In genomic region chr1:170492527-170492926, GRCm38 (mm10) we compare ENCODE assay signal across 22 mouse cellular contexts.
DNase-seq lines count a peak whose midpoint lies in the region; ATAC-seq and TF ChIP-seq lines count a peak whose summit lies in the region.
"Had no signal": no experiment of that assay in that cellular context is flagged by ENCODE, and none has a peak within 500 bp of the region (broad histone marks: within the 10 kb centered on the region; RNA-seq: fewer than 3 reads in every experiment).

No protein-coding gene starts in this region.

- 30% methylated on average over 2 of the region's 2 CpGs for WGBS in forebrain, embryonic 14.5 days
- WGBS in forebrain, embryonic 11.5 days = 67% methylated on average over 2 of the region's 2 CpGs
- WGBS in forebrain, postnatal 0 days = 35% methylated on average over 2 of the region's 2 CpGs
- WGBS in forebrain, embryonic 10.5 days = 88% methylated on average over 2 of the region's 2 CpGs
- WGBS in midbrain, embryonic 13.5 days = 58% methylated on average over 2 of the region's 2 CpGs
- WGBS in midbrain, embryonic 11.5 days = 91% methylated on average over 2 of the region's 2 CpGs
- WGBS in midbrain, postnatal 0 days = 54% methylated on average over 2 of the region's 2 CpGs

- no peak overlapping the region for H3K4me2 ChIP-seq in forebrain, embryonic 14.5 days (ENCODE audit: low read length)
- no peak overlapping the region for H3K4me2 ChIP-seq in forebrain, embryonic 11.5 days (ENCODE audit: low read depth, low read length, severe bottlenecking)
- no peak overlapping the region for H3K4me2 ChIP-seq in forebrain, postnatal 0 days (ENCODE audit: low read depth)
- H3K4me2 ChIP-seq in midbrain, embryonic 13.5 days (replicated peaks) = no peak overlapping the region
- no peak overlapping the region for H3K4me2 ChIP-seq in midbrain, embryonic 11.5 days
- H3K4me2 ChIP-seq in midbrain, postnatal 0 days (ENCODE audit: low read depth, low read length, poor library complexity, severe bottlenecking) = no peak overlapping the region
- H3K4me2 ChIP-seq: heart, embryonic 11.5 days; hindbrain, embryonic 12.5 days had no signal

- TF ChIP-seq CTCF in forebrain, postnatal 0 days (IDR thresholded peaks at IDR 0.05; ENCODE audit: low read depth) = no peak
- no peak for TF ChIP-seq CTCF in midbrain, postnatal 0 days (IDR thresholded peaks at IDR 0.05)

- H3K27ac ChIP-seq in forebrain, embryonic 14.5 days (ENCODE audit: low read depth, low read length) = 0 out of 2 replicates have a peak overlapping the region, but pooled peaks have one; percentile 4
- H3K27ac ChIP-seq in forebrain, embryonic 11.5 days (ENCODE audit: low read depth, low read length) = no peak overlapping the region
- no peak overlapping the region for H3K27ac ChIP-seq in forebrain, postnatal 0 days (ENCODE audit: low read depth, low read length)
- no peak overlapping the region for H3K27ac ChIP-seq in forebrain, embryonic 10.5 days
- 0 out of 2 replicates have a peak overlapping the region, but pooled peaks have one; percentile 14 for H3K27ac ChIP-seq in midbrain, embryonic 13.5 days
- H3K27ac ChIP-seq in midbrain, embryonic 11.5 days (ENCODE audit: low read depth, low read length) = no peak overlapping the region
- H3K27ac ChIP-seq in midbrain, postnatal 0 days (ENCODE audit: low read depth, low read length) = no peak overlapping the region
- H3K27ac ChIP-seq: gastrocnemius, adult 2 months; hindbrain, postnatal 0 days had no signal

- no peak for ATAC-seq in forebrain, embryonic 14.5 days
- ATAC-seq in forebrain, embryonic 11.5 days (replicated peaks; ENCODE audit: low FRiP score) = no peak
- peak; percentile 60; the same call in 1 of the 2 replicates for ATAC-seq in forebrain, postnatal 0 days
- peak; percentile 65 for ATAC-seq in midbrain, embryonic 13.5 days
- ATAC-seq in midbrain, embryonic 11.5 days (ENCODE audit: low FRiP score) = no peak
- 0 out of 2 replicates have a peak, but pooled peaks have one; percentile 20 for ATAC-seq in midbrain, postnatal 0 days (ENCODE audit: low FRiP score)
- ATAC-seq: activated CD4-positive, CD25-positive, alpha-beta regulatory T cell, adult 4 months; hindbrain, postnatal 0 days; inflammation-experienced regulatory T-cells, adult 6 months; intestine, embryonic 16.5 days had no signal

- H3K36me3 ChIP-seq in forebrain, embryonic 14.5 days (ENCODE audit: control insufficient read depth, insufficient read depth, low read length) = no peaks in the 10 kb centered on the region
- no peaks in the 10 kb centered on the region for H3K36me3 ChIP-seq in forebrain, embryonic 11.5 days (ENCODE audit: control insufficient read depth, insufficient read depth, low read length)
- H3K36me3 ChIP-seq in forebrain, postnatal 0 days (ENCODE audit: insufficient read depth) = no peaks in the 10 kb centered on the region
- H3K36me3 ChIP-seq in forebrain, embryonic 10.5 days (replicated peaks) = no peaks in the 10 kb centered on the region
- no peaks in the 10 kb centered on the region for H3K36me3 ChIP-seq in midbrain, embryonic 13.5 days
- no peaks in the 10 kb centered on the region for H3K36me3 ChIP-seq in midbrain, embryonic 11.5 days (ENCODE audit: control insufficient read depth, insufficient read depth, low read length)
- H3K36me3 ChIP-seq in midbrain, postnatal 0 days (ENCODE audit: insufficient read depth, low read length) = no peaks in the 10 kb centered on the region
- H3K36me3 ChIP-seq: hindbrain, embryonic 12.5 days had no signal

- H3K4me1 ChIP-seq in forebrain, embryonic 14.5 days (ENCODE audit: control insufficient read depth, insufficient read depth, low read length) = peaks cover 5% of the 10 kb centered on the region; the same call in 1 of the 2 replicates
- no peaks in the 10 kb centered on the region for H3K4me1 ChIP-seq in forebrain, embryonic 11.5 days (replicated peaks; ENCODE audit: control insufficient read depth, insufficient read depth, low read length)
- H3K4me1 ChIP-seq in forebrain, postnatal 0 days (ENCODE audit: insufficient read depth) = peaks cover 4% of the 10 kb centered on the region; the same call in 1 of the 2 replicates
- peaks cover 20% of the 10 kb centered on the region for H3K4me1 ChIP-seq in forebrain, embryonic 10.5 days
- peaks cover 8% of the 10 kb centered on the region; the same call in 1 of the 2 replicates for H3K4me1 ChIP-seq in midbrain, embryonic 13.5 days (replicated peaks)
- H3K4me1 ChIP-seq in midbrain, embryonic 11.5 days (ENCODE audit: control insufficient read depth, insufficient read depth, low read length) = no peaks in the 10 kb centered on the region
- no peaks in the 10 kb centered on the region for H3K4me1 ChIP-seq in midbrain, postnatal 0 days (ENCODE audit: insufficient read depth, low read length)
- H3K4me1 ChIP-seq: hindbrain, embryonic 12.5 days had no signal

- no peak overlapping the region for H3K9ac ChIP-seq in forebrain, embryonic 14.5 days (ENCODE audit: low read length)
- no peak overlapping the region for H3K9ac ChIP-seq in forebrain, embryonic 11.5 days (ENCODE audit: low read length)
- H3K9ac ChIP-seq in forebrain, postnatal 0 days = no peak overlapping the region
- H3K9ac ChIP-seq in midbrain, embryonic 13.5 days (replicated peaks) = no peak overlapping the region
- no peak overlapping the region for H3K9ac ChIP-seq in midbrain, embryonic 11.5 days (ENCODE audit: low read length)
- no peak overlapping the region for H3K9ac ChIP-seq in midbrain, postnatal 0 days (replicated peaks; ENCODE audit: low read length, poor library complexity, severe bottlenecking)
- H3K9ac ChIP-seq: hindbrain, embryonic 12.5 days had no signal

- H3K27me3 ChIP-seq in forebrain, embryonic 14.5 days (replicated peaks; ENCODE audit: control insufficient read depth, insufficient read depth, low read length) = no peaks in the 10 kb centered on the region
- no peaks in the 10 kb centered on the region for H3K27me3 ChIP-seq in forebrain, embryonic 11.5 days (ENCODE audit: control insufficient read depth, insufficient read depth, low read length)
- H3K27me3 ChIP-seq in forebrain, postnatal 0 days (ENCODE audit: insufficient read depth, low read length) = no peaks in the 10 kb centered on the region
- H3K27me3 ChIP-seq in forebrain, embryonic 10.5 days (ENCODE audit: poor library complexity, severe bottlenecking) = no peaks in the 10 kb centered on the region
- no peaks in the 10 kb centered on the region for H3K27me3 ChIP-seq in midbrain, embryonic 13.5 days
- H3K27me3 ChIP-seq in midbrain, embryonic 11.5 days (ENCODE audit: control insufficient read depth, insufficient read depth, low read length) = no peaks in the 10 kb centered on the region
- H3K27me3 ChIP-seq in midbrain, postnatal 0 days (ENCODE audit: insufficient read depth, low read length) = no peaks in the 10 kb centered on the region
- H3K27me3 ChIP-seq: hindbrain, embryonic 12.5 days had no signal

- no peak overlapping the region for H3K4me3 ChIP-seq in forebrain, embryonic 14.5 days (ENCODE audit: low read depth, low read length)
- no peak overlapping the region for H3K4me3 ChIP-seq in forebrain, embryonic 11.5 days (ENCODE audit: low read depth, low read length)
- H3K4me3 ChIP-seq in forebrain, postnatal 0 days (ENCODE audit: low read depth, low read length) = no peak overlapping the region
- H3K4me3 ChIP-seq in forebrain, embryonic 10.5 days = no peak overlapping the region
- H3K4me3 ChIP-seq in midbrain, embryonic 13.5 days (replicated peaks) = no peak overlapping the region
- H3K4me3 ChIP-seq in midbrain, embryonic 11.5 days (ENCODE audit: low read depth, low read length) = no peak overlapping the region
- no peak overlapping the region for H3K4me3 ChIP-seq in midbrain, postnatal 0 days (ENCODE audit: low read depth, low read length)
- H3K4me3 ChIP-seq: gastrocnemius, adult 2 months; hindbrain, embryonic 12.5 days had no signal

- DNase-seq in forebrain, embryonic 14.5 days (ENCODE audit: low spot score) = no peak
- DNase-seq in forebrain, embryonic 11.5 days (ENCODE audit: low spot score) = no peak
- no peak for DNase-seq in forebrain, postnatal 0 days
- no peak for DNase-seq in forebrain, embryonic 10.5 days (ENCODE audit: extremely low spot score, low spot score)
- DNase-seq in midbrain, embryonic 11.5 days (ENCODE audit: low spot score, missing footprints) = no peak
- DNase-seq in midbrain, postnatal 0 days (ENCODE audit: low spot score) = no peak
- DNase-seq in cerebellum, adult 9-10 months = no peak
- DNase-seq: adrenal gland, adult 8-10 months; adrenal gland, postnatal 25 days; cerebellum, adult 11-12 months; cerebellum, adult 8-10 months; cerebellum, postnatal 14 days; gastrocnemius, adult 2 months; gastrocnemius, postnatal 14 days; heart, adult 11 months had no signal

- no peaks in the 10 kb centered on the region for H3K9me3 ChIP-seq in forebrain, embryonic 14.5 days (replicated peaks; ENCODE audit: control insufficient read depth, low read length)
- no peaks in the 10 kb centered on the region for H3K9me3 ChIP-seq in forebrain, embryonic 11.5 days (ENCODE audit: control insufficient read depth, low read length)
- H3K9me3 ChIP-seq in forebrain, postnatal 0 days (ENCODE audit: low read length) = no peaks in the 10 kb centered on the region
- no peaks in the 10 kb centered on the region for H3K9me3 ChIP-seq in forebrain, embryonic 10.5 days
- no peaks in the 10 kb centered on the region for H3K9me3 ChIP-seq in midbrain, embryonic 13.5 days
- no peaks in the 10 kb centered on the region for H3K9me3 ChIP-seq in midbrain, embryonic 11.5 days (ENCODE audit: control insufficient read depth, low read length)
- no peaks in the 10 kb centered on the region for H3K9me3 ChIP-seq in midbrain, postnatal 0 days (ENCODE audit: low read length)
- H3K9me3 ChIP-seq: hindbrain, embryonic 12.5 days had no signal

Comparison
In these comparisons a context has a peak if more than half of its experiments do, and no peak if none do; other contexts are left out.
1. ATAC-seq: peak in forebrain, postnatal 0 days (single experiment), midbrain, embryonic 13.5 days (single experiment) and midbrain, postnatal 0 days (single experiment); none in forebrain, embryonic 14.5 days (single experiment), forebrain, embryonic 11.5 days (single experiment) and midbrain, embryonic 11.5 days (single experiment).
2. H3K27ac ChIP-seq: peak in forebrain, embryonic 14.5 days (single experiment) and midbrain, embryonic 13.5 days (single experiment); none in forebrain, embryonic 11.5 days (single experiment), forebrain, postnatal 0 days (single experiment), forebrain, embryonic 10.5 days (single experiment), midbrain, embryonic 11.5 days (single experiment) and midbrain, postnatal 0 days (single experiment).